Mouse (Mus musculus): ENCODE measurements at regions not wholly inside any gene's neighbourhood (a gene's known extent, or its start where the extent isn't known, plus 50 kb on each side); places are given as distances from the start of the nearest gene placed in this dataset.

- Histone ChIP-seq H3K9me3 (ENCODE audit: control insufficient read depth, low read length) (no peaks in the 10 kb centered on the region), H3K27me3 (replicated peaks; ENCODE audit: control insufficient read depth, insufficient read depth, low read length) (no peaks in the 10 kb centered on the region), H3K4me1 (ENCODE audit: control insufficient read depth, insufficient read depth, low read length) (no peaks in the 10 kb centered on the region), H3K9ac (ENCODE audit: low read depth, low read length) (no peak overlapping the region), H3K4me2 (ENCODE audit: low read depth, low read length) (no peak overlapping the region), H3K36me3 (ENCODE audit: control insufficient read depth, insufficient read depth, low read length) (no peaks in the 10 kb centered on the region), H3K4me3 (ENCODE audit: low read depth, low read length) (no peak overlapping the region), H3K27ac (replicated peaks; ENCODE audit: low read depth, low read length) (no peak overlapping the region)
- WGBS = 62% methylated on average over 6 of the region's 6 CpGs
- DNase-seq (ENCODE audit: low spot score) (peak; percentile 64), ATAC-seq (ENCODE audit: low read depth) (peak; percentile 37; the same call in 1 of the 2 replicates)
Measured at GRCm38 (mm10) chr6:139135693-139136092, 366.1 kb downstream of the Rergl start.

GRCm38 (mm10) chr6:139132083-139132679 lies 369.6 kb downstream of the Rergl start:
- ATAC-seq (ENCODE audit: low read depth) (no peak), DNase-seq (ENCODE audit: low spot score) (no peak)
- no peaks in the 10 kb centered on the region for H3K36me3 ChIP-seq (ENCODE audit: control insufficient read depth, insufficient read depth, low read length)
- H3K27ac ChIP-seq (replicated peaks; ENCODE audit: low read depth, low read length) = no peak overlapping the region
- 86% methylated on average over 15 of the region's 15 CpGs for WGBS
- H3K9me3 ChIP-seq (ENCODE audit: control insufficient read depth, low read length) = no peaks in the 10 kb centered on the region
- no peak overlapping the region for H3K4me2 ChIP-seq (ENCODE audit: low read depth, low read length)
- H3K27me3 ChIP-seq (replicated peaks; ENCODE audit: control insufficient read depth, insufficient read depth, low read length) = no peaks in the 10 kb centered on the region
- H3K4me3 ChIP-seq (ENCODE audit: low read depth, low read length) = no peak overlapping the region
- no peak overlapping the region for H3K9ac ChIP-seq (ENCODE audit: low read depth, low read length)
- H3K4me1 ChIP-seq (ENCODE audit: control insufficient read depth, insufficient read depth, low read length) = no peaks in the 10 kb centered on the region

- H3K36me3 ChIP-seq (ENCODE audit: control insufficient read depth, insufficient read depth, low read length) = no peaks in the 10 kb centered on the region
- H3K4me1 ChIP-seq (ENCODE audit: control insufficient read depth, insufficient read depth, low read length) = no peaks in the 10 kb centered on the region
- 71% methylated on average over 6 of the region's 6 CpGs for WGBS
- no peak overlapping the region for H3K27ac ChIP-seq (replicated peaks; ENCODE audit: low read depth, low read length)
- DNase-seq (ENCODE audit: low spot score) (no peak), ATAC-seq (ENCODE audit: low read depth) (no peak)
- no peaks in the 10 kb centered on the region for H3K9me3 ChIP-seq (ENCODE audit: control insufficient read depth, low read length)
- no peak overlapping the region for H3K4me3 ChIP-seq (ENCODE audit: low read depth, low read length)
- no peak overlapping the region for H3K4me2 ChIP-seq (ENCODE audit: low read depth, low read length)
- no peaks in the 10 kb centered on the region for H3K27me3 ChIP-seq (replicated peaks; ENCODE audit: control insufficient read depth, insufficient read depth, low read length)
- no peak overlapping the region for H3K9ac ChIP-seq (ENCODE audit: low read depth, low read length)
Measured at GRCm38 (mm10) chr6:139108263-139108662, 393.5 kb downstream of the Rergl start.

- no peaks in the 10 kb centered on the region for H3K27me3 ChIP-seq (replicated peaks; ENCODE audit: control insufficient read depth, insufficient read depth, low read length)
- H3K9me3 ChIP-seq (ENCODE audit: control insufficient read depth, low read length) = no peaks in the 10 kb centered on the region
- WGBS = 77% methylated on average over 3 of the region's 3 CpGs
- no peak overlapping the region for H3K9ac ChIP-seq (ENCODE audit: low read depth, low read length)
- no peaks in the 10 kb centered on the region for H3K4me1 ChIP-seq (ENCODE audit: control insufficient read depth, insufficient read depth, low read length)
- DNase-seq (ENCODE audit: low spot score) (no peak), ATAC-seq (ENCODE audit: low read depth) (no peak)
- no peak overlapping the region for H3K4me2 ChIP-seq (ENCODE audit: low read depth, low read length)
- no peaks in the 10 kb centered on the region for H3K36me3 ChIP-seq (ENCODE audit: control insufficient read depth, insufficient read depth, low read length)
- no peak overlapping the region for H3K27ac ChIP-seq (replicated peaks; ENCODE audit: low read depth, low read length)
- H3K4me3 ChIP-seq (ENCODE audit: low read depth, low read length) = no peak overlapping the region
Measured at GRCm38 (mm10) chr6:139103397-139103796, 398.4 kb downstream of the Rergl start.

- Histone ChIP-seq H3K36me3 (ENCODE audit: control insufficient read depth, insufficient read depth, low read length) (no peaks in the 10 kb centered on the region), H3K27me3 (replicated peaks; ENCODE audit: control insufficient read depth, insufficient read depth, low read length) (no peaks in the 10 kb centered on the region), H3K4me3 (ENCODE audit: low read depth, low read length) (no peak overlapping the region), H3K4me2 (ENCODE audit: low read depth, low read length) (no peak overlapping the region), H3K4me1 (ENCODE audit: control insufficient read depth, insufficient read depth, low read length) (no peaks in the 10 kb centered on the region), H3K9ac (ENCODE audit: low read depth, low read length) (no peak overlapping the region), H3K9me3 (ENCODE audit: control insufficient read depth, low read length) (no peaks in the 10 kb centered on the region), H3K27ac (replicated peaks; ENCODE audit: low read depth, low read length) (no peak overlapping the region)
- no peak for ATAC-seq (ENCODE audit: low read depth)
- no peak for DNase-seq (ENCODE audit: low spot score)
- WGBS = 85% methylated on average over 11 of the region's 11 CpGs
Measured at GRCm38 (mm10) chr6:139099273-139099672, 402.5 kb downstream of the Rergl start.

- no peaks in the 10 kb centered on the region for H3K9me3 ChIP-seq (ENCODE audit: control insufficient read depth, low read length)
- no peak overlapping the region for H3K9ac ChIP-seq (ENCODE audit: low read depth, low read length)
- 51% methylated on average over 4 of the region's 4 CpGs for WGBS
- H3K4me2 ChIP-seq (ENCODE audit: low read depth, low read length) = no peak overlapping the region
- no peak overlapping the region for H3K27ac ChIP-seq (replicated peaks; ENCODE audit: low read depth, low read length)
- ATAC-seq (ENCODE audit: low read depth) = no peak
- no peaks in the 10 kb centered on the region for H3K27me3 ChIP-seq (replicated peaks; ENCODE audit: control insufficient read depth, insufficient read depth, low read length)
- H3K4me3 ChIP-seq (ENCODE audit: low read depth, low read length) = no peak overlapping the region
- no peaks in the 10 kb centered on the region for H3K4me1 ChIP-seq (ENCODE audit: control insufficient read depth, insufficient read depth, low read length)
- no peak for DNase-seq (ENCODE audit: low spot score)
- no peaks in the 10 kb centered on the region for H3K36me3 ChIP-seq (ENCODE audit: control insufficient read depth, insufficient read depth, low read length)
Measured at GRCm38 (mm10) chr6:139075433-139075832, 417.1 kb upstream of the Igbp1b start.

GRCm38 (mm10) chr6:139027696-139028095 lies 369.4 kb upstream of the Igbp1b start:
- Histone ChIP-seq H3K4me3 (ENCODE audit: low read depth, low read length) (no peak overlapping the region), H3K36me3 (ENCODE audit: control insufficient read depth, insufficient read depth, low read length) (no peaks in the 10 kb centered on the region), H3K4me1 (ENCODE audit: control insufficient read depth, insufficient read depth, low read length) (no peaks in the 10 kb centered on the region), H3K27me3 (replicated peaks; ENCODE audit: control insufficient read depth, insufficient read depth, low read length) (no peaks in the 10 kb centered on the region), H3K27ac (replicated peaks; ENCODE audit: low read depth, low read length) (no peak overlapping the region), H3K9me3 (ENCODE audit: control insufficient read depth, low read length) (no peaks in the 10 kb centered on the region), H3K9ac (ENCODE audit: low read depth, low read length) (no peak overlapping the region), H3K4me2 (ENCODE audit: low read depth, low read length) (no peak overlapping the region)
- ATAC-seq (ENCODE audit: low read depth) (no peak), DNase-seq (ENCODE audit: low spot score) (no peak)
- 66% methylated on average over 3 of the region's 3 CpGs for WGBS

- no peaks in the 10 kb centered on the region for H3K27me3 ChIP-seq (replicated peaks; ENCODE audit: control insufficient read depth, insufficient read depth, low read length)
- no peak for DNase-seq (ENCODE audit: low spot score)
Measured at GRCm38 (mm10) chr6:139014526-139014925, 356.2 kb upstream of the Igbp1b start.

GRCm38 (mm10) chr6:139010501-139010900 lies 352.2 kb upstream of the Igbp1b start:
- Histone ChIP-seq H3K4me2 (ENCODE audit: low read depth, low read length) (no peak overlapping the region), H3K27ac (replicated peaks; ENCODE audit: low read depth, low read length) (no peak overlapping the region), H3K9ac (ENCODE audit: low read depth, low read length) (no peak overlapping the region), H3K27me3 (replicated peaks; ENCODE audit: control insufficient read depth, insufficient read depth, low read length) (no peaks in the 10 kb centered on the region), H3K4me1 (ENCODE audit: control insufficient read depth, insufficient read depth, low read length) (no peaks in the 10 kb centered on the region), H3K4me3 (ENCODE audit: low read depth, low read length) (no peak overlapping the region), H3K9me3 (ENCODE audit: control insufficient read depth, low read length) (no peaks in the 10 kb centered on the region), H3K36me3 (ENCODE audit: control insufficient read depth, insufficient read depth, low read length) (no peaks in the 10 kb centered on the region)
- 85% methylated on average over 4 of the region's 4 CpGs for WGBS
- no peak for ATAC-seq (ENCODE audit: low read depth)
- peak; percentile 16 for DNase-seq (ENCODE audit: low spot score)

More at GRCm38 (mm10) chr6:139014526-139014925, 356.2 kb upstream of the Igbp1b start:
- no peak overlapping the region for H3K9ac ChIP-seq (ENCODE audit: low read depth, low read length)
- H3K4me2 ChIP-seq (ENCODE audit: low read depth, low read length) = no peak overlapping the region
- ATAC-seq (ENCODE audit: low read depth) = no peak
- H3K36me3 ChIP-seq (ENCODE audit: control insufficient read depth, insufficient read depth, low read length) = no peaks in the 10 kb centered on the region
- H3K9me3 ChIP-seq (ENCODE audit: control insufficient read depth, low read length) = no peaks in the 10 kb centered on the region
- no peaks in the 10 kb centered on the region for H3K4me1 ChIP-seq (ENCODE audit: control insufficient read depth, insufficient read depth, low read length)
- no peak overlapping the region for H3K4me3 ChIP-seq (ENCODE audit: low read depth, low read length)
- 77% methylated on average over 4 of the region's 4 CpGs for WGBS
- no peak overlapping the region for H3K27ac ChIP-seq (replicated peaks; ENCODE audit: low read depth, low read length)

Measured in embryonic facial prominence, embryonic 14.5 days (tissue).